Mouse (Mus musculus) lung, adult 2 months (tissue): ENCODE results near the gene Slc12a1. TPM values are rescaled to one million over a fixed set of nuclear protein-coding genes. Genes with fewer than 3 reads are reported as not detected.

Experiments used
- DNase-seq: peaks from one replicate; pipeline ENCODE4 v3.0.0; 2022
- H3K4me1 ChIP-seq: fragments of 200-500 bp; 2 replicates; pipeline ENCODE4 v1.6.1; 2011; ENCODE audit warnings: low read length; ENCODE audit not compliant: control insufficient read depth, insufficient read depth
- H3K4me3 ChIP-seq: fragments of 200-500 bp; replicated peaks from 2 replicates; pipeline ENCODE3; 2011; ENCODE audit warnings: low read depth, mild to moderate bottlenecking, control low read depth, low read length; ENCODE audit errors: extremely low read depth
- CTCF ChIP-seq: fragments of 200-500 bp; IDR thresholded peaks from 2 replicates; pipeline ENCODE4 v1.5.1; 2011; ENCODE audit warnings: mild to moderate bottlenecking, low read length, control low read depth; ENCODE audit not compliant: insufficient read depth
- POLR2A ChIP-seq: fragments of 200-500 bp; IDR thresholded peaks from 2 replicates; pipeline ENCODE4 v1.6.1; 2011; ENCODE audit warnings: low read depth, mild to moderate bottlenecking, control low read depth, low read length, borderline replicate concordance; ENCODE audit errors: extremely low read depth
- WGBS: fragments of 180-500 bp; shearing (Covaris S2); methylation state at CpG from one replicate; pipeline ENCODE4 v1.1.7; 2018; 5-methylcytosine and 5-hydroxymethylcytosine counted together
- polyA plus RNA-seq: library from polyadenylated mRNA; depleted of rRNA; stranded (reverse); fragments of >200 nt; gene quantifications from 2 replicates; pipeline ENCODE4 v1.2.3, GENCODE M21; 2012

The Slc12a1 gene
- polyA plus RNA-seq, 1 experiment, result 0.05 TPM

DNA sequence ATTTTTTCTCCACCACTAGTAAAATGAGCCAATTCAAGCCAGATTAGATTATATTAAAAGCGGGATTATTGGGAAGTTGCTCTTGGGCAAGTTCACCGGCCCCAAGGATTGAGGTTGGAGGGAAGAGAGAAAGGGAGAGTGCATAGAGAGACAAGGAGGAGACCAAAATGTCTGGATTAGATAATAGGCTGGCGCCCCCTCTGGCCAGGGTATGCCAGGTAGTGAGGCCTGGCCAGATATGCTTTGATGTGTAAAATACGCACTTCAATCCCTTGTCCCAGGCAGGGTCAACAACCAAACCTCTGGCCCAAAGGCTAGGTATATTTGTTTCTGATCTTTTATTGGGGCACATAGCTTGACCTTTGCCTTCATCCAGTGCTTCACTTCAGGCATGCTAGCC is 99.5 kb downstream of the Slc12a1 start:
- DNase-seq, result no peak
- TF ChIP-seq CTCF (0 out of 2 replicates have a peak, but pooled peaks have one; percentile 15), POLR2A (no peak)
- 90% methylated on average over 4 of the region's 4 CpGs for WGBS
- Histone ChIP-seq H3K4me3 (no peak overlapping the region), H3K4me1 (no peaks in the 10 kb centered on the region)

DNA sequence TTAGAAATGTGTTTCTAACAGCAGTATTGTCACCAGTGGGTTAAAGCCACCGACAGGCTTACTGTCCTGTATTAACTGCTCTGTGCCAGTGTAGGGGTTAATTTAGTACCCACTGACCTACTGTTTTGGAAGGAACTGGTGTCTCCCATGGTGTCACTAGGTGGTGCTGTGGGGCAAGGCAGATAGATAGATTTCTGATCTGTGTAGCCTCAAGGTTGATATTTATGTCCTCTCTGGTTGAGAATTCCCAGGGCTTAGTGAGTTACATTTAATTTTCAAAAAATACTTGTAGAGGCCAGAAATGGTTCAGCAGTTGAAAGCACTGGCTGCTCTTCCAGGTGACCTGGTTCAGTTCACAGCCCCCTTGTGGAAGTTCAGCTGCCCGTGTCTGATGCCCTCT is 100.0 kb downstream of the Slc12a1 start:
- WGBS, result 41% methylated on average over 2 of the region's 2 CpGs
- Histone ChIP-seq H3K4me1 (no peaks in the 10 kb centered on the region), H3K4me3 (no peak overlapping the region)
- peak; percentile 35 for DNase-seq
- TF ChIP-seq POLR2A (no peak), CTCF (peak; percentile 36; the same call in 1 of the 2 replicates)

DNA sequence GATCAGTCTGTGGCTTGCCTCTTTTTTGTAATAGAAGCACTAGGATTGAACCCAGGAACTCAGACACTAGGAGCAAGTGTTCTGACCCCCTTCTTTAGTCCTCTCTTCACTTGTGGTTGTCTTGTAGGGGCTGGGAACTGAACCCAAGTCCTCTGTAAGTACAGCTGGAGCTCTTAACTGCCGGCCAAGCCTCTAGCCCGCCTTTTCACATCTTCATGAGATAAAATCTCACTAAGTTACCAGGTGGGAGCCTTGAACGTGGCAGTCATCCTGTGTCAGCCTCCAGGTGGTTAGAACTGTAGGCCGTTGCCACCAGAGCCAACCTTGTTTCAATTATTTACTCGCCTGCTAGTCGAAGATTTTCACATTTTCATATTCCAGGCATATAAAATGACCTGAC is 101.4 kb downstream of the Slc12a1 start:
- WGBS, result 95% methylated on average over 6 of the region's 6 CpGs
- DNase-seq, result no peak
- no peak for TF ChIP-seq CTCF
- TF ChIP-seq POLR2A, result no peak

DNA sequence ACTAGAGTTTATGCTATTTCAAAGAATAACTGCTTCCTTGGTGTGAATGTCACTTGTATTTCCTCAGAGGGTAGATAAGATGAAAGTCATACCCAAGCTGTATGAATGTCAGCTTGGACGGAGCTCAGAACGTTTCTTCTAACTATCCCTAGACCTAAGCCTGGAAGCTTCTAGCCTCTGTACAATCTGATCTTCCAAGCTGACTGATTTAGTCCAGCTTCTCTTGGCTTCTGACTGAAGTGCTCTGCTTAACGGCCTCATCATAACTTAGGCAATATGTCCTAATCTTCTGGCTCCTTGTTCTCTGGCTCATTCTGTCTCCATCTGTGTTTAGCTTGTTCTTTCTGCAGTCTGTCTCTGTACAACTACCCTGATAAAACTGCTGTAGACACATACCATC is 102.3 kb downstream of the Slc12a1 start:
- Histone ChIP-seq H3K4me3 (no peak overlapping the region), H3K4me1 (no peaks in the 10 kb centered on the region)
- TF ChIP-seq CTCF (no peak), POLR2A (no peak)
- DNase-seq, result no peak
- WGBS, result 81% methylated on average over 3 of the region's 3 CpGs

More for the DNA sequence above, 101.4 kb downstream of the Slc12a1 start:
- Histone ChIP-seq H3K4me3 (no peak overlapping the region), H3K4me1 (no peaks in the 10 kb centered on the region)

DNA sequence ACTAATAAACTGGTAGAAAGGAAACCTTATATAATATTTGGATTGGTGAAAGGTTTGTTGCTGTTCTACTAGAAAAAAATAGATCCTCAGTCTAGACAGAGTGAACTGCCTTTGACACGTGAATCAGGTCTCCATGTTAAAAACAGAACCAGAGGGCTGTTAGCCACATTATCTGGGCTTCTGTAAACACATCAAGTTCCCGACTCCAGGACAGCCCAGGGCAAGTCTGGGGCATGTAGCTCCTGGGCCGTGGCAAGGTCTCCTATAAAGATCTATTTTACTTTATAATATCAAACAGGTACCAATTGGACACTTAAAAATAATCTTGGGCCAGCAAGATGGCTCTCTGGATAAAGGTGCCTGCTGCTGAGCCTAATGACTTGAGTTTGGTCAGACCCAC is 103.6 kb downstream of the Slc12a1 start:
- no peak for DNase-seq
- WGBS, result 55% methylated on average over 3 of the region's 3 CpGs
- Histone ChIP-seq H3K4me1 (no peaks in the 10 kb centered on the region), H3K4me3 (no peak overlapping the region)
- TF ChIP-seq POLR2A (no peak), CTCF (no peak)

DNA sequence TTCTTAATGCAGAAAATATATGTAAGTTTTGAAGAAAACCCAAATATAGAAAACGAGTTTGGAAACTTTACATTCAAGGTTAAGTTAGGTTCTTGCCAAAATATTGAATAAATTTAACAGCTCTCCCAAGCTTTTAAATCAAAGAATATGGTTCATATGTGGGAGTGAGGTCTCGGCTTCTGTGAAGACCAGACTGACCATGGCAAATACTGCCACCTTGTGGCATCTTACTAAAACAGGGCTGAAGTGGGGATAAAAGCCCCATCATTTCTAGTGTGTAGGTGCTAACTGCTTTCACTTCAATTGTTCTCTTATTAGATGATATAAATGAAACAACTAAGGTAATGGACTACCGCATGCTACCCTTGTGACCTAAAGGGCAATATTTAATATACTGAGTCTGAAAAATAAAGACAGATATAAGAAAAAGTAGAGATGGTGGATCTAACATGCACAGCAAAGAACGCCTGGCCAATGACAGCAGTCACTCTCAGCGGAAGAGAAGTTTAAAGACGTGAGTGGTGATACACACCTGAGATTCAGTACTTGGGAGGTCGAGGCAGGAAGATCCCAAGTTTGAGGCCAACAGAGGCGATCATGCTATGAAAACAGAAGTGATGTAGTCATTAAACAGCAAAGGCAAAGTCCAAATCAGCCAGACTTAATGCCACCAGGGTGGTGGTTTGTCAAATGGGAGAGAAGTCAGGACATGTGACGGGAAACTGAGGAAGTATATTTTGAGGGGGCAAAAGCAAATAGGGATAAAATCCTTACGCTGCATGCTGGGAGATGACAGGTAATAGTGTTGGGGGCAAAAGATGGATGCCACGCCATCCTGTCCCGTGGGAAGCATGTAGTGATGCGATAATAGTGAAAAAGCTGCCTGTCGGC is 107.2 kb downstream of the Slc12a1 start:
- H3K4me1 ChIP-seq, result no peaks in the 10 kb centered on the region
- no peak overlapping the region for H3K4me3 ChIP-seq
- 84% methylated on average over 14 of the region's 14 CpGs for WGBS
- DNase-seq, result no peak
- TF ChIP-seq CTCF (peak; percentile 21; the same call in 1 of the 2 replicates), POLR2A (no peak)

DNA sequence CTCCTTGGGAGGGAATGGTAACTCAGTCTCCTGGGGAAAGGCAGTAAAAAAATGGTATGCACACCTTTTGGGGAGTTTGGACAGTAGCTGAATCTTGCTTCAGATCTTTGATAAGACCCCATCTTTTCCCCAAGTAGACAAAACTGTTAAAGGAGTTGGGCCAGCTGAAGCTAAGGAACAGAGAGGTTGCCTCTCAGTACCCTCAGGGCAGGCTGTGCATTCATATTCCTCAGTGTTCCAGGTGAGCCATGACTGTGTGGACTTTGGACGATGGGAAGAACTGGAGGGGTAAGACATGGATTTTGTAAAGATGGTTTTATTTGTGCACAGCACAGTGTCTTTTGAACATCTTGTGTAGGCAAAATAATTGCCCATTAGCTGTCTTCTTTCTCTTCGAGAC is 108.0 kb downstream of the Slc12a1 start:
- WGBS, result 83% methylated on average over 2 of the region's 2 CpGs
- no peak for DNase-seq
- TF ChIP-seq POLR2A (no peak), CTCF (no peak)
- Histone ChIP-seq H3K4me3 (no peak overlapping the region), H3K4me1 (no peaks in the 10 kb centered on the region)

DNA sequence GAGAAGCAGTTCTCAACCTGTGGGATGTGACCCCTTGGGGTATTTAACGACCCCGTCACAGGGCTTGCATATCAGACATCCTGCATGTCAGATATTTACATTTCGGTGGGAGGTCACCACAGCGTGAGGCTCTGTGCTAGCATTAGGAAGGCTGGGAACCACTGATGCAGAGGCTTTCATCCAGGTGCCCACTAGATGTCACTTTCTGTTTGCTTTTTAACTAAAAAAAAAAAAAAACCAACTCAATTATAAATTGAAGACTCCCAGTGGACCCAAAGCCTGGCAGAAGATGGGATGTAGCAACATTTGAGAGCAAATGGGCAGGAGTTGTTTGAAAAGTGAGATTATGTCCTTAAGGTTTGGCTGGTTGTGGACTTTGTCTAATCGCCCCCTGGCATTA is 110.8 kb downstream of the Slc12a1 start:
- 24% methylated on average over 5 of the region's 5 CpGs for WGBS
- DNase-seq, result no peak
- H3K4me3 ChIP-seq, result no peak overlapping the region
- H3K4me1 ChIP-seq, result no peaks in the 10 kb centered on the region
- TF ChIP-seq CTCF (peak; percentile 36; the same call in 1 of the 2 replicates), POLR2A (no peak)

DNA sequence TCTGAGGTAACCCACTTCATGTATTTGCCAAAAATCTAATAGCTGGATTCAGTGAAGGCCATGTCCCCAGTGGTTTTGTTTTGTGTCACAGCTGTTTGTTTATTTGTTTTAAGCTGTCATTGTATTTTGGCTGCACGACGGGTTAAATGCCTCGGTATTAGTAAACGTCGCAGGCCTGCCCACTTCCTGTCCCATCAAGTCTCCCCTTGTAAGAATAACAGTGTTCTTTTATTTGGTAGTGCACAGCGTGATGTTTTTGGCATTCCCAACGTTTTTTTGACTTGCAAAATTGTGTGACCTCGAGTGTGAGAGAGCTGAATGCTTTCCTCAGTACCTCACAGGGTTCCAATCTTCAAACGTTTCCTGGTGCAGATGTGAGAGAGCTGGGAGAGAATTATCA is 111.4 kb downstream of the Slc12a1 start:
- no peak for TF ChIP-seq CTCF
- no peak for TF ChIP-seq POLR2A
- DNase-seq, result no peak
- Histone ChIP-seq H3K4me3 (no peak overlapping the region), H3K4me1 (no peaks in the 10 kb centered on the region)
- WGBS, result 16% methylated on average over 9 of the region's 9 CpGs

DNA sequence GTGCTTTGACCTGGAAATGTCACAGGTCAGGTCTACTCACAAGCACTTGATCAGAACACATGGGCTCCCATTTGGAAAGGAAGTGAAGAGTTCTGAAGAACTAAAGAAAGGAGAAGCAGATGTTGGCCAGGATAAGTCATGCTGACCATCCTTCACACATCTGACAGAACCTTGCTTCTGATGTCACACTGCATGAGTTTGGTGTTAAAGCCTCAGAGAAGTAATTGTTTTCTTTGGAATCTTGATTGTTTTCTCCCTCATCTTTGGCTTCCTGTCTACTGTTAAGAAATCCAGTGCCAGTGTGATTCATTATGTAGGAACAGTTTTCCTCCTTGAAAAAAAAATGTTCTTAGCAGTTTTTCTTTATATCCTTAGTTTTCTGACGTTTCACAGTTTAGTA is 116.6 kb downstream of the Slc12a1 start:
- Histone ChIP-seq H3K4me3 (no peak overlapping the region), H3K4me1 (no peaks in the 10 kb centered on the region)
- no peak for DNase-seq
- WGBS, result 64% methylated on average over 1 of the region's 1 CpGs
- TF ChIP-seq POLR2A (no peak), CTCF (no peak)
